In the genomic region with DNA sequence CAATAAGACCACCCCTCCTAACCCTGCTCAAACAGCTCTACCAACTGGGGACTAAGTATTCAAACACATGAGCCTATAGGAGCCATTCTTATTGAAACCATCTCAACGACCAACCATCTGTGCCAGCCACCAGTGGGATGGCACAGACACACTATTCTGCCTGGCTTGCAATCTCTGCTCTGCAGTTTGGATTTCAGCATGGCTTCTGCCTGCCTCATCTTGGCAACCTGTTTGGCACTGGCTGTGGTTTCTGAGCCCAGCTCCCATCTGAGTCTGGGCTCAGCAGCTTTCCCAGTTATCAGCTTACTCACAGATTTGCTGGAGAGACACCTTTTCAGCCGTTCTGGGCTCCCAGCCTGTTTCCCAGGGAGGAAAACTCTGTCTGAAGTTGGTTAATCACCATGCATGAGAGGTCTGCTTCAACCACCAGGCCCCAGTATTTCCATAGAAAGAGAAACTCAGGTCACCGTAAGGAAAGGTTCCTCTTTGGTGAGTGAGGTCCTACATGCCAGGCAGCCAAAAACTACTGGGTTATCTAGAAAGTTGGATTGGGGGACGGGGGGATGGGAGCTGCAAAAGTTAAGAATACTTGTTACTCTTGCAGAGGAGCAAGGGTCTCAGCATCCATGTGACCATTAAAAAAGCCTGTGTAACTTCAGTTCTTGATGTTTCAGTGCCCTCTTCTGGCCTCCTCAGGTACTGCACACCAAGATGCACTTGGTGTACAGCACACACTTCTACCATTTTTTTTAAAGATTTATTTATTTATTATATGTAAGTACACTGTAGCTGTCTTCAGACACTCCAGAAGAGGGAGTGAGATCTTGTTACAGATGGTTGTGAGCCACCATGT, we compare ENCODE assay signal across 8 mouse cellular contexts.
DNase-seq lines count a peak whose midpoint lies in the region; ATAC-seq lines count a peak whose summit lies in the region.

No protein-coding gene starts in this region.

- peaks cover 7% of the 10 kb centered on the region for H3K9me3 ChIP-seq in limb, embryonic 11.5 days (ENCODE audit: control insufficient read depth, low read length)

- H3K9ac ChIP-seq in limb, embryonic 11.5 days (ENCODE audit: low read length) = no peak overlapping the region

- H3K36me3 ChIP-seq in limb, embryonic 11.5 days (ENCODE audit: control insufficient read depth, insufficient read depth, low read length) = no peaks in the 10 kb centered on the region

- WGBS in limb, embryonic 11.5 days = 83% methylated on average over 4 of the region's 4 CpGs

- no peak overlapping the region for H3K4me2 ChIP-seq in limb, embryonic 11.5 days (ENCODE audit: low read depth, severe bottlenecking)

- no peak overlapping the region for H3K4me3 ChIP-seq in limb, embryonic 11.5 days (ENCODE audit: low read depth, low read length)

- ATAC-seq in limb, embryonic 11.5 days (ENCODE audit: insufficient number of reproducible peaks, low FRiP score, low TSS enrichment, low read depth) = no peak

- H3K27me3 ChIP-seq in limb, embryonic 11.5 days (ENCODE audit: control insufficient read depth, insufficient read depth, low read length) = no peaks in the 10 kb centered on the region

- DNase-seq in ovary, postnatal 36 days (ENCODE audit: low spot score) = peak; percentile 41
- no peak for DNase-seq in ovary, postnatal 10 days (ENCODE audit: low spot score)
- DNase-seq in adrenal gland, adult 18-20 months (ENCODE audit: low spot score in 2 of 2) = peak; percentile 57 to 70
- peak; percentile 51 for DNase-seq in embryo, embryonic 9.5 days (ENCODE audit: extremely low spot score)
- DNase-seq in heart, postnatal 4 days = peak; percentile 66
- peak; percentile 54 for DNase-seq in limb, embryonic 11.5 days (ENCODE audit: low spot score)
- peak; percentile 65 for DNase-seq in right cerebral cortex, postnatal 14 days
- DNase-seq in ovary, postnatal 14 days (ENCODE audit: low spot score) = no peak

- no peaks in the 10 kb centered on the region for H3K4me1 ChIP-seq in limb, embryonic 11.5 days (ENCODE audit: control insufficient read depth, insufficient read depth, low read length)

- H3K27ac ChIP-seq in limb, embryonic 11.5 days (replicated peaks; ENCODE audit: low read depth, low read length) = no peak overlapping the region

Comparison
In these comparisons a context has a peak if more than half of its experiments do, and no peak if none do; other contexts are left out.
1. DNase-seq: peak in ovary, postnatal 36 days (single experiment), adrenal gland, adult 18-20 months (2 of 2), embryo, embryonic 9.5 days (single experiment), heart, postnatal 4 days (single experiment), limb, embryonic 11.5 days (single experiment) and right cerebral cortex, postnatal 14 days (single experiment); none in ovary, postnatal 10 days (single experiment) and ovary, postnatal 14 days (single experiment).